Mouse (Mus musculus): ENCODE results near the gene Pex1.

GRCm38 (mm10) chr5:3596399-3596766 lies 517 bp downstream of the Pex1 start, which contains the start of gene Rbm48:
- TF ChIP-seq GATA1 (IDR thresholded peaks at IDR 0.05; ENCODE audit: low read length) (no peak), TAL1 (IDR thresholded peaks at IDR 0.05; ENCODE audit: low read length) (no peak)
